Mouse (Mus musculus) thymus, adult 2 months (tissue): ENCODE results near the gene Wnt10a. TPM values are rescaled to one million over a fixed set of nuclear protein-coding genes. Genes with fewer than 3 reads are reported as not detected.

Experiments
- DNase-seq: peaks from one replicate; pipeline ENCODE4 v3.0.0; 2021
- H3K27ac ChIP-seq: fragments of 200-500 bp; 2 replicates; pipeline ENCODE4 v1.5.1; 2012; ENCODE audit warnings: low read length, control low read depth; ENCODE audit not compliant: control insufficient read depth, insufficient read depth
- H3K27me3 ChIP-seq: fragments of 200-500 bp; 2 replicates; pipeline ENCODE4 v1.6.1; 2012; ENCODE audit warnings: mild to moderate bottlenecking, low read length, moderate library complexity, mixed read lengths; ENCODE audit not compliant: control insufficient read depth, insufficient read depth
- H3K36me3 ChIP-seq: fragments of 200-500 bp; 2 replicates; pipeline ENCODE4 v1.6.1; 2012; ENCODE audit warnings: mild to moderate bottlenecking, low read length, moderate library complexity; ENCODE audit not compliant: control insufficient read depth, insufficient read depth
- H3K4me1 ChIP-seq: fragments of 200-500 bp; replicated peaks from 2 replicates; pipeline ENCODE4 v1.6.1; 2012; ENCODE audit warnings: low read length; ENCODE audit not compliant: control insufficient read depth, insufficient read depth
- H3K4me3 ChIP-seq: fragments of 200-500 bp; 2 replicates; pipeline ENCODE4 v1.5.1; 2012; ENCODE audit warnings: mild to moderate bottlenecking, low read length, control low read depth, moderate library complexity; ENCODE audit not compliant: control insufficient read depth, insufficient read depth
- CTCF ChIP-seq: fragments of 200-500 bp; IDR thresholded peaks from 2 replicates; pipeline ENCODE4 v1.5.1; 2012; ENCODE audit warnings: mild to moderate bottlenecking, control low read depth, low read length, moderate library complexity, borderline replicate concordance; ENCODE audit not compliant: control insufficient read depth, poor library complexity, insufficient read depth; ENCODE audit errors: extremely low read depth
- POLR2A ChIP-seq: fragments of 200-500 bp; IDR thresholded peaks from 2 replicates; pipeline ENCODE4 v1.6.1; 2012; ENCODE audit warnings: mild to moderate bottlenecking, low read length, control low read depth, moderate library complexity; ENCODE audit not compliant: control insufficient read depth, poor library complexity, insufficient read depth; ENCODE audit errors: extremely low read depth
- WGBS: fragments of 180-500 bp; shearing (Covaris S2); methylation state at CpG from one replicate; pipeline ENCODE4 v1.1.7; 2018; 5-methylcytosine and 5-hydroxymethylcytosine counted together
- polyA plus RNA-seq: library from polyadenylated mRNA; depleted of rRNA; stranded (reverse); fragments of >200 nt; gene quantifications from 2 replicates; pipeline ENCODE4 v1.2.3, GENCODE M21; 2012

The Wnt10a gene
- polyA plus RNA-seq, 1 experiment: 5.3 TPM

DNA sequence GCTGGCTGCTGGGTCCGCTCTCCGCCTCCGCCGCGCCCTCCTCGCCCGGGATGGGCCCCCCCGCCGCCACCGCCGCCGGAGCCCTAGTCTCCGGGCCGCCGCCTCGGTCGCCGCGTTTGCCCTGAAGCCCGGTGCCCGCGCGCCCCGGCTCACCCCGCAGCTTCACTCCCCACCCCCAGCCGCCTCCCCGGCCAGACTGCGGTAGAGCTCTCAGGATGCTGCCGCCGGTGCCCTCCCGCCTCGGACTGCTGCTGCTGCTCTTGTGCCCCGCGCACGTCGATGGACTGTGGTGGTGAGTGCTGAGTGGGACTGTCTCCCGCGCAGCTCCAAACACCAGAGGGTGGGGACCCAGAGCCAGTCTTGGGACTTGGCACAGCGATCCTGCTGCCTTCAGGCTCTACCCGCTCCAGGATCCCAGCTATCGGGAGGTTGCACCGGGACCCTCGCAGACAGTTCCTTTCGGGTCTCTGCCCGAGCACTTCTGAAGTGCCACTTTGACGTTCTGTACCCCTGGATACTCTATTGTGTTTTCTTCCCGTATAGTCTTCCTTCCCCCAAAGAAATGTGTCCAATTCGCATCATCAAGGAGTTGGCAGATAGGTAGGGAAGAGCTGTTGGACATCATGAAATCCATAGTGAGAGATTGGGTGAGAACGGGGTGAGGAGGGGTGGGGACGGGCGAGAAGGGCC lies 19.2 kb upstream of the Wnt10a start:
- peaks cover 10% of the 10 kb centered on the region; the same call in 1 of the 2 replicates for H3K4me1 ChIP-seq
- H3K36me3 ChIP-seq: no peaks in the 10 kb centered on the region
- DNase-seq: no peak
- no peak overlapping the region for H3K4me3 ChIP-seq
- H3K27me3 ChIP-seq: peaks cover 17% of the 10 kb centered on the region
- 2% methylated on average over 50 of the region's 51 CpGs for WGBS
- TF ChIP-seq CTCF: no peak
- no peak for TF ChIP-seq POLR2A
- H3K27ac ChIP-seq: no peak overlapping the region

DNA sequence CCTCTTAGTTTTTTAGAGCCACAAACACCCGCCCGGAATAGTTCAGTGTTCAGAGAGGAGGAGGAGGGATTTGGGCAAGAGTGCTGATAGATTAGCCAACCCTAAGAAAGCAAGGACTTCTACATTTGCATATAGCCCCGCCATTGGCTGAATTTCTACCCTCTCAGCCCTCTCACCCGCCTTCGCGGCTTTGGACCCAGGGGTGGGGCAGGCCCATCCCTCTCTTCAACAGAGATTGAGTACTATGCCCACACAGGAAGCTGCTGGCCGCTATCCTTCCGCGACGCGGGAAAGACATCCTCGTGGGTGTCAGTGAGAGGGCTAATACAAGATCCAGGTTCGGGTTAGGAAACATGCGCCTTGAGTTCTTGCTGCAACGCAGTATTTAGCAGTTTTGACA lies 18.2 kb upstream of the Wnt10a start:
- Histone ChIP-seq H3K4me3 (no peak overlapping the region), H3K27me3 (peaks cover 17% of the 10 kb centered on the region), H3K27ac (no peak overlapping the region), H3K36me3 (no peaks in the 10 kb centered on the region), H3K4me1 (peaks cover 10% of the 10 kb centered on the region; the same call in 1 of the 2 replicates)
- under 1% methylated on average over 15 of the region's 15 CpGs for WGBS
- DNase-seq: peak; percentile 63
- no peak for TF ChIP-seq POLR2A

- Histone ChIP-seq H3K36me3 (no peaks in the 10 kb centered on the region), H3K27me3 (peaks cover 17% of the 10 kb centered on the region), H3K4me3 (no peak overlapping the region), H3K4me1 (peaks cover 10% of the 10 kb centered on the region; the same call in 1 of the 2 replicates), H3K27ac (no peak overlapping the region)
- no peak for DNase-seq
- TF ChIP-seq POLR2A (no peak), CTCF (no peak)
- 69% methylated on average over 7 of the region's 7 CpGs for WGBS
These were observed 17.3 kb upstream of the Wnt10a start for GRCm38 (mm10) chr1:74774062-74774461.

- H3K4me1 ChIP-seq: peaks cover 9% of the 10 kb centered on the region; the same call in 1 of the 2 replicates
- no peak for DNase-seq
- no peaks in the 10 kb centered on the region for H3K36me3 ChIP-seq
- H3K4me3 ChIP-seq: no peak overlapping the region
- H3K27me3 ChIP-seq: peaks cover 17% of the 10 kb centered on the region
- WGBS: 55% methylated on average over 5 of the region's 5 CpGs
- TF ChIP-seq CTCF (no peak), POLR2A (no peak)
- H3K27ac ChIP-seq: no peak overlapping the region
These were observed 15.5 kb upstream of the Wnt10a start for GRCm38 (mm10) chr1:74775816-74776215.

GRCm38 (mm10) chr1:74778934-74779486 lies 12.3 kb upstream of the Wnt10a start:
- no peak for DNase-seq
- TF ChIP-seq CTCF (no peak), POLR2A (no peak)
- Histone ChIP-seq H3K4me3 (no peak overlapping the region), H3K27me3 (no peaks in the 10 kb centered on the region; the same call in 1 of the 2 replicates), H3K36me3 (no peaks in the 10 kb centered on the region), H3K4me1 (peaks cover 8% of the 10 kb centered on the region; the same call in 1 of the 2 replicates), H3K27ac (no peak overlapping the region)
- WGBS: 84% methylated on average over 3 of the region's 3 CpGs

DNA sequence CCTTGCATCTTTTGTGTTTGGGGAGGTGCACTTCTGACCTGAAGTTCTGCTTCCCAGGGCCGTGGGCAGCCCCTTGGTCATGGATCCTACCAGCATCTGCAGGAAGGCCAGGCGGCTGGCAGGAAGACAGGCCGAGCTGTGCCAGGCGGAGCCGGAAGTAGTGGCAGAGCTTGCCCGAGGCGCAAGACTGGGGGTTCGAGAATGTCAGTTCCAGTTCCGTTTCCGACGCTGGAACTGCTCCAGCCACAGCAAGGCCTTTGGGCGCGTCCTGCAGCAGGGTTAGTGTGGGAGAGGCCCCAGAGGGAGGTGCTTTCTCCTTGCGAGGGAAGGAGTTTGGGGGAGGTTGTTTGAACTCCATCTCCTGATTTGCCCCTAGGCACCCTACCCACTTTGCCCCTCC lies 9.3 kb upstream of the Wnt10a start:
- Histone ChIP-seq H3K4me3 (no peak overlapping the region), H3K27ac (no peak overlapping the region), H3K27me3 (peaks cover 7% of the 10 kb centered on the region; the same call in 1 of the 2 replicates), H3K36me3 (no peaks in the 10 kb centered on the region), H3K4me1 (peaks cover 8% of the 10 kb centered on the region; the same call in 1 of the 2 replicates)
- DNase-seq: no peak
- 15% methylated on average over 14 of the region's 14 CpGs for WGBS
- TF ChIP-seq CTCF (no peak), POLR2A (no peak)
